Mouse (Mus musculus) lung, postnatal 0 days (tissue): ENCODE measurements at regions not wholly inside any gene's neighbourhood (a gene's known extent, or its start where the extent isn't known, plus 50 kb on each side); places are given as distances from the start of the nearest gene placed in this dataset.

Source experiments
- ATAC-seq: fragments of 200-750 bp; cut with Nextera tagmentation; 2 replicates; pipeline ENCODE4 v1.8.0; 2017; ENCODE audit warnings: moderate library complexity
- DNase-seq: peaks from one replicate; pipeline ENCODE4 v3.0.0-alpha.2; 2016; ENCODE audit warnings: low spot score
- H3K27ac ChIP-seq: fragments of 300-500 bp; sonication (generic); 2 replicates; pipeline ENCODE4 v1.5.1; 2014; ENCODE audit warnings: antibody characterized with exemption, mild to moderate bottlenecking, low read length, mixed read lengths
- H3K27me3 ChIP-seq: fragments of 300-500 bp; sonication (generic); replicated peaks from 2 replicates; pipeline ENCODE4 v1.6.1; 2014; ENCODE audit warnings: low read length, mixed read lengths; ENCODE audit not compliant: insufficient read depth
- H3K36me3 ChIP-seq: fragments of 300-500 bp; sonication (generic); 2 replicates; pipeline ENCODE4 v1.6.1; 2014; ENCODE audit warnings: low read length, mixed read lengths; ENCODE audit not compliant: insufficient read depth
- H3K4me1 ChIP-seq: fragments of 300-500 bp; sonication (generic); 2 replicates; pipeline ENCODE4 v1.6.1; 2014; ENCODE audit warnings: antibody characterized with exemption, low read depth, low read length, mixed read lengths; ENCODE audit not compliant: insufficient read depth
- H3K4me2 ChIP-seq: fragments of 300-500 bp; sonication (generic); replicated peaks from 2 replicates; pipeline ENCODE4 v1.6.1; 2014; ENCODE audit warnings: low read depth, mild to moderate bottlenecking, low read length, moderate library complexity, mixed read lengths
- H3K4me3 ChIP-seq: fragments of 300-500 bp; sonication (generic); 2 replicates; pipeline ENCODE4 v1.5.1; 2014; ENCODE audit warnings: low read depth, low read length
- H3K9ac ChIP-seq: fragments of 300-500 bp; sonication (generic); replicated peaks from 2 replicates; pipeline ENCODE4 v1.6.1; 2014; ENCODE audit warnings: low read depth, mild to moderate bottlenecking
- H3K9me3 ChIP-seq: fragments of 300-500 bp; sonication (generic); 2 replicates; pipeline ENCODE4 v1.6.1; 2016; ENCODE audit warnings: low read length, mixed read lengths
- CTCF ChIP-seq: IDR thresholded peaks from 2 replicates; pipeline ENCODE4 v1.5.1; 2016; ENCODE audit warnings: antibody characterized with exemption, mild to moderate bottlenecking
- EP300 ChIP-seq: IDR thresholded peaks from 2 replicates; pipeline ENCODE4 v1.6.1; 2016; ENCODE audit warnings: antibody characterized with exemption, mild to moderate bottlenecking, control low read depth
- WGBS: fragments of 180-500 bp; shearing (Covaris S2); extraction: QIAGEN DNeasy Blood & Tissue Kit; methylation state at CpG from one replicate; pipeline ENCODE4 v1.1.7; 2014; 5-methylcytosine and 5-hydroxymethylcytosine counted together

- 26% methylated on average over 1 of the region's 1 CpGs for WGBS
- no peak for ATAC-seq
- no peak overlapping the region for H3K4me3 ChIP-seq
- H3K4me2 ChIP-seq = no peak overlapping the region
- no peak overlapping the region for H3K9ac ChIP-seq
- H3K9me3 ChIP-seq = no peaks in the 10 kb centered on the region
- H3K36me3 ChIP-seq = no peaks in the 10 kb centered on the region
- no peak for TF ChIP-seq EP300
- TF ChIP-seq CTCF = no peak
- H3K27me3 ChIP-seq = no peaks in the 10 kb centered on the region
- H3K4me1 ChIP-seq = no peaks in the 10 kb centered on the region
- no peak overlapping the region for H3K27ac ChIP-seq
- DNase-seq = no peak
Observed at GRCm38 (mm10) chr12:106894061-106894460, 594.4 kb upstream of the 3110018I06Rik start.

- Histone ChIP-seq H3K4me1 (no peaks in the 10 kb centered on the region), H3K4me3 (no peak overlapping the region), H3K4me2 (no peak overlapping the region), H3K27me3 (no peaks in the 10 kb centered on the region), H3K36me3 (no peaks in the 10 kb centered on the region), H3K9ac (no peak overlapping the region), H3K9me3 (no peaks in the 10 kb centered on the region), H3K27ac (no peak overlapping the region)
- 37% methylated on average over 5 of the region's 5 CpGs for WGBS
- no peak for ATAC-seq
- no peak for DNase-seq
- TF ChIP-seq EP300 = no peak
Observed at GRCm38 (mm10) chr12:106904202-106904601, 584.2 kb upstream of the 3110018I06Rik start.

- no peaks in the 10 kb centered on the region for H3K27me3 ChIP-seq
- WGBS = 48% methylated on average over 3 of the region's 3 CpGs
- DNase-seq (no peak), ATAC-seq (no peak)
- H3K4me3 ChIP-seq = no peak overlapping the region
- no peaks in the 10 kb centered on the region for H3K9me3 ChIP-seq
- no peaks in the 10 kb centered on the region for H3K36me3 ChIP-seq
- H3K27ac ChIP-seq = no peak overlapping the region
- H3K9ac ChIP-seq = no peak overlapping the region
- no peak for TF ChIP-seq EP300
- TF ChIP-seq CTCF = no peak
- no peak overlapping the region for H3K4me2 ChIP-seq
- no peaks in the 10 kb centered on the region for H3K4me1 ChIP-seq
Observed at GRCm38 (mm10) chr12:106912782-106913181, 575.6 kb upstream of the 3110018I06Rik start.

- TF ChIP-seq EP300 (no peak), CTCF (no peak)
- Histone ChIP-seq H3K4me1 (no peaks in the 10 kb centered on the region), H3K27ac (no peak overlapping the region), H3K4me2 (no peak overlapping the region), H3K9ac (no peak overlapping the region), H3K9me3 (no peaks in the 10 kb centered on the region), H3K4me3 (no peak overlapping the region), H3K27me3 (no peaks in the 10 kb centered on the region), H3K36me3 (no peaks in the 10 kb centered on the region)
- ATAC-seq = no peak
- no peak for DNase-seq
- WGBS = 60% methylated on average over 12 of the region's 12 CpGs
Observed at GRCm38 (mm10) chr12:106922571-106922991, 565.9 kb upstream of the 3110018I06Rik start.

GRCm38 (mm10) chr12:106928389-106928788, 560.0 kb upstream of the 3110018I06Rik start:
- no peaks in the 10 kb centered on the region for H3K36me3 ChIP-seq
- no peaks in the 10 kb centered on the region for H3K4me1 ChIP-seq
- TF ChIP-seq EP300 (no peak), CTCF (no peak)
- DNase-seq (no peak), ATAC-seq (no peak)
- H3K9me3 ChIP-seq = no peaks in the 10 kb centered on the region
- no peak overlapping the region for H3K9ac ChIP-seq
- 86% methylated on average over 5 of the region's 5 CpGs for WGBS
- no peak overlapping the region for H3K4me2 ChIP-seq
- no peaks in the 10 kb centered on the region for H3K27me3 ChIP-seq
- H3K4me3 ChIP-seq = no peak overlapping the region
- no peak overlapping the region for H3K27ac ChIP-seq

GRCm38 (mm10) chr12:106929161-106929560, 559.3 kb upstream of the 3110018I06Rik start:
- Histone ChIP-seq H3K9ac (no peak overlapping the region), H3K27me3 (no peaks in the 10 kb centered on the region), H3K27ac (no peak overlapping the region), H3K4me3 (no peak overlapping the region), H3K4me2 (no peak overlapping the region), H3K4me1 (no peaks in the 10 kb centered on the region), H3K9me3 (no peaks in the 10 kb centered on the region), H3K36me3 (no peaks in the 10 kb centered on the region)
- ATAC-seq = no peak
- no peak for DNase-seq
- no peak for TF ChIP-seq CTCF
- TF ChIP-seq EP300 = no peak
- 56% methylated on average over 13 of the region's 13 CpGs for WGBS

GRCm38 (mm10) chr12:106931591-106931990, 556.8 kb upstream of the 3110018I06Rik start:
- DNase-seq = no peak
- no peaks in the 10 kb centered on the region for H3K27me3 ChIP-seq
- TF ChIP-seq CTCF (no peak), EP300 (no peak)
- H3K4me1 ChIP-seq = no peaks in the 10 kb centered on the region
- H3K4me3 ChIP-seq = no peak overlapping the region
- H3K36me3 ChIP-seq = no peaks in the 10 kb centered on the region
- no peak overlapping the region for H3K9ac ChIP-seq
- no peak overlapping the region for H3K4me2 ChIP-seq
- WGBS = 72% methylated on average over 3 of the region's 3 CpGs
- ATAC-seq = no peak
- H3K9me3 ChIP-seq = no peaks in the 10 kb centered on the region
- H3K27ac ChIP-seq = no peak overlapping the region
